Mouse (Mus musculus) heart, adult 2 months (tissue): Measurements from ENCODE around the gene Gm42906.

ENCODE experiments used
- CTCF ChIP-seq: fragments of 200-600 bp; IDR thresholded peaks from 2 replicates; pipeline ENCODE4 v1.8.1; 2022; ENCODE audit warnings: antibody characterized with exemption, mild to moderate bottlenecking, moderate library complexity
- POLR2A ChIP-seq: fragments of 200-500 bp; IDR thresholded peaks from 2 replicates; pipeline ENCODE4 v1.6.1; 2011; ENCODE audit warnings: mild to moderate bottlenecking, low read depth, low read length, control low read depth; ENCODE audit not compliant: insufficient read depth

DNA sequence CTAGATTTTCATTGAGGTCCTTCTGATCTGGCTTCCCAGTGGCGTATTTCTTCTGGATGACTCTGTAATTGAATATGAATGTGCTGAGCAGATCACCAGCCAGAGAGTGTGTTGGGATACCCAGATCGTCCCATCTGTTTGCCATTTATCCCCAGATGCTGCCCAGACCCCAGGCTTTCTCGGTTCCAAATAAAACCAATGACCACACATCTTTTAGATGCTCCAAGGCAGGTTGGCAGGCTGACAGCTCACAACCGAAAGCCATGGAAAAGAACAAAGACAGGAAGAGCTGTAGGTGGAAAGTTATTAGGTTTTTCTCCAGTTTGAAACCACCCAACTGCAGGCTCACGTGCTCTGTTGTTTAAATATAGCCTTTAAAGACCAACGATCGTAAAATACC, 381.0 kb downstream of the Gm42906 start:
- TF ChIP-seq CTCF (no peak), POLR2A (no peak)
